Mouse (Mus musculus) lung, postnatal 0 days (tissue): Measurements from ENCODE around the gene Nr1i3. TPM values are rescaled to one million over a fixed set of nuclear protein-coding genes. Genes with fewer than 3 reads are reported as not detected.

Experiments
- ATAC-seq: fragments of 200-750 bp; cut with Nextera tagmentation; 2 replicates; pipeline ENCODE4 v1.8.0; 2017; ENCODE audit warnings: moderate library complexity
- DNase-seq: peaks from one replicate; pipeline ENCODE4 v3.0.0-alpha.2; 2016; ENCODE audit warnings: low spot score
- H3K27ac ChIP-seq: fragments of 300-500 bp; sonication (generic); 2 replicates; pipeline ENCODE4 v1.5.1; 2014; ENCODE audit warnings: antibody characterized with exemption, mild to moderate bottlenecking, low read length, mixed read lengths
- H3K27me3 ChIP-seq: fragments of 300-500 bp; sonication (generic); replicated peaks from 2 replicates; pipeline ENCODE4 v1.6.1; 2014; ENCODE audit warnings: low read length, mixed read lengths; ENCODE audit not compliant: insufficient read depth
- H3K36me3 ChIP-seq: fragments of 300-500 bp; sonication (generic); 2 replicates; pipeline ENCODE4 v1.6.1; 2014; ENCODE audit warnings: low read length, mixed read lengths; ENCODE audit not compliant: insufficient read depth
- H3K4me1 ChIP-seq: fragments of 300-500 bp; sonication (generic); 2 replicates; pipeline ENCODE4 v1.6.1; 2014; ENCODE audit warnings: antibody characterized with exemption, low read depth, low read length, mixed read lengths; ENCODE audit not compliant: insufficient read depth
- H3K4me2 ChIP-seq: fragments of 300-500 bp; sonication (generic); replicated peaks from 2 replicates; pipeline ENCODE4 v1.6.1; 2014; ENCODE audit warnings: low read depth, mild to moderate bottlenecking, low read length, moderate library complexity, mixed read lengths
- H3K4me3 ChIP-seq: fragments of 300-500 bp; sonication (generic); 2 replicates; pipeline ENCODE4 v1.5.1; 2014; ENCODE audit warnings: low read depth, low read length
- H3K9ac ChIP-seq: fragments of 300-500 bp; sonication (generic); replicated peaks from 2 replicates; pipeline ENCODE4 v1.6.1; 2014; ENCODE audit warnings: low read depth, mild to moderate bottlenecking
- H3K9me3 ChIP-seq: fragments of 300-500 bp; sonication (generic); 2 replicates; pipeline ENCODE4 v1.6.1; 2016; ENCODE audit warnings: low read length, mixed read lengths
- CTCF ChIP-seq: IDR thresholded peaks from 2 replicates; pipeline ENCODE4 v1.5.1; 2016; ENCODE audit warnings: antibody characterized with exemption, mild to moderate bottlenecking
- EP300 ChIP-seq: IDR thresholded peaks from 2 replicates; pipeline ENCODE4 v1.6.1; 2016; ENCODE audit warnings: antibody characterized with exemption, mild to moderate bottlenecking, control low read depth
- WGBS: fragments of 180-500 bp; shearing (Covaris S2); extraction: QIAGEN DNeasy Blood & Tissue Kit; methylation state at CpG from one replicate; pipeline ENCODE4 v1.1.7; 2014; 5-methylcytosine and 5-hydroxymethylcytosine counted together
- polyA plus RNA-seq: library from polyadenylated mRNA; unstranded; fragments of >200 nt; fragmentation: Nextera tagmentation; extraction: Ambion mirVana; gene quantifications from 2 replicates; pipeline ENCODE4 v1.2.1, GENCODE M21; 2015

The Nr1i3 gene
- polyA plus RNA-seq, 1 experiment from 2014 or later: 0.07 TPM

DNA sequence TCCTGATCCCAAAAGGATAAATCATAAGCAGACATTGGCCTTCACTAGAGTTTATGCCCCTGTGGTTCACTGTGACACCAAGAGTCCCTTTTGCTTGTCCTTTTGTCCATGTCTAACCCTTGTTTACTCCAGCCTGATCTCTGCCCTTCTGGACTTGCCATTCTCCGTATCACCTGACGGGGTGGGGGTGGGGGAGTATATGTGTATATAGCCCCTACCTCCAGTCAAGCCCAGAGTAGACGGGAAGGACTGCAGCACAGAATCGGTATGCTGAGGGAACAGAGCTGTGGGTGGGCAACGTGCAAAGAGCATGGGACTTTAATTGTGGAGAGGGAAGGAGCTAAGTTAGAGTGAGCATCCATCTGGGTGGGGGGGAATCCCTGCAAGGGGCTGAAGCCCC lies 11.1 kb downstream of the Nr1i3 start, which contains the start of gene Apoa2:
TSS of gene Apoa2 (plus strand) at position 198 of the 400 bp plus-strand sequence.
- peaks cover 1% of the 10 kb centered on the region; the same call in 1 of the 2 replicates for H3K36me3 ChIP-seq
- H3K9me3 ChIP-seq: no peaks in the 10 kb centered on the region
- H3K4me1 ChIP-seq: peaks cover 10% of the 10 kb centered on the region; the same call in 1 of the 2 replicates
- H3K4me3 ChIP-seq: no peak within 1 kb of the TSS
- DNase-seq: no peak
- 70% methylated on average over 5 of the region's 5 CpGs for WGBS
- ATAC-seq: no peak
- no peak within 1 kb of the TSS for H3K9ac ChIP-seq
- no peak for TF ChIP-seq CTCF
- TF ChIP-seq EP300: no peak
- H3K27ac ChIP-seq: no peak within 1 kb of the TSS
- H3K4me2 ChIP-seq: no peak within 1 kb of the TSS
- no peaks in the 10 kb centered on the region for H3K27me3 ChIP-seq

DNA sequence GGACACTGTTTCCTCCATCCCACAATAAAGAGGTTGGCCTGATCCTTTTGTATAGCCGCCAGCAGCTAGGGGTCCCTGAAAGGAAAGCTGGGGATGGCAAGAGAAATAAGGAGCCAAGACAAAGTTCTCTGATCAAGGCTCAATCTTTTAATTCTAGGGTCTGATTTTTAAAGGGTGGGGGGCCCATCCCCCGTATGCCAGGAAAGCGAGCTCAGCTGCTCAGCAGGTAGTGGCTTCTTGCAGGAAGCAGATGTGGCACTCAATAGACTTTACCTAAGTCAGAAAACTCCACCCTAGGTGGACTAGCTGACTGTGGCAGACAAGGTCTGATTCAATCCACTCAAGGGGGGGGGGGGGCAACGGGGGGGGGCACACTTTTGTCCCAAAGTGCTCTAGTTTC lies 13.0 kb downstream of the Nr1i3 start:
- DNase-seq (no peak), ATAC-seq (no peak)
- no peak overlapping the region for H3K4me3 ChIP-seq
- H3K36me3 ChIP-seq: no peaks in the 10 kb centered on the region
- no peak overlapping the region for H3K4me2 ChIP-seq
- H3K27ac ChIP-seq: no peak overlapping the region
- H3K9me3 ChIP-seq: no peaks in the 10 kb centered on the region
- TF ChIP-seq CTCF (no peak), EP300 (no peak)
- no peak overlapping the region for H3K9ac ChIP-seq
- H3K27me3 ChIP-seq: no peaks in the 10 kb centered on the region
- peaks cover under 1% of the 10 kb centered on the region; the same call in 1 of the 2 replicates for H3K4me1 ChIP-seq
- 56% methylated on average over 4 of the region's 4 CpGs for WGBS

DNA sequence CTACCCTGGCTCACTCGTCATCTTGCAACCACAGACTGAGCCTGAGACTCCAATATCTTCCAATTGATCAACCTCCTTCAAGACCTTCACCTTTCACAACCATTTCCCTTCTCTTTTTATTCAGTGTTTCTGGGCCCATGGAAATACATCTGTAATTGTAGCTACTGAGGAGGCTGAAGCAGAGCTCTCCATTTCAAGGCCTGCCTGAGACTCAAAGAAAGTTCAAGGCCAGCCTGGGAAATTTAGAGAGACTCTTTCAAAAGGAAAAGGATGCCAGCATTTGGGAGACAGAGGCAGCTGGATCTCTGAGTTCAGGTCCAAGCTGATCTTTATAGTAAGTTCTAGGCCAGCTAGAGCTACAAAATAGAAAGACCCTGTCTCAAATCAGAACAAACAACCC lies 14.1 kb downstream of the Nr1i3 start:
- ATAC-seq (no peak), DNase-seq (no peak)
- Histone ChIP-seq H3K36me3 (no peaks in the 10 kb centered on the region), H3K4me1 (no peaks in the 10 kb centered on the region), H3K27ac (no peak overlapping the region), H3K4me2 (no peak overlapping the region), H3K9ac (no peak overlapping the region), H3K4me3 (no peak overlapping the region), H3K9me3 (no peaks in the 10 kb centered on the region), H3K27me3 (no peaks in the 10 kb centered on the region)
- TF ChIP-seq EP300 (no peak), CTCF (no peak)
- WGBS: 63% methylated on average over 1 of the region's 1 CpGs

DNA sequence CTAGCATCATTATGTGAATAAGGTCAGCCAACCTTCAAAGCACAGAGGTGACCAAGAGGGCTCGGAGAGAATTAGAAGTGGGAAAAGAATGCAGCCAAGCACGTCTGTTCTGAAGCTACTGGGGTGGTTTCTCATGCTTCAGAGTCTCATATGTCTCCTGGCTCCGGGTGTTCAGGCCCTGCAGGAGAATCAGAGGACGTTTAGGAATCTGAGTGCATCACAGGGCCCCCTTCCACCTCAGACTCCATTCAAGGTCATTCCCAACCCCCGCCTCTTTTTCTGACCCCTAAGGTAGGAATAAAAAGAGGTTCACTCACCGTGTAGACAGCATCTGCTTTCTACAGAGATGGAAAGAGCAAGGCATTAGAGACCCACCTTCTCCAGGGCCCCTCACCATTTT lies 16.0 kb downstream of the Nr1i3 start:
- no peak overlapping the region for H3K4me3 ChIP-seq
- ATAC-seq (no peak), DNase-seq (no peak)
- H3K27ac ChIP-seq: no peak overlapping the region
- H3K4me2 ChIP-seq: no peak overlapping the region
- 63% methylated on average over 6 of the region's 6 CpGs for WGBS
- no peaks in the 10 kb centered on the region for H3K4me1 ChIP-seq
- TF ChIP-seq EP300 (no peak), CTCF (no peak)
- H3K9me3 ChIP-seq: no peaks in the 10 kb centered on the region
- no peak overlapping the region for H3K9ac ChIP-seq
- no peaks in the 10 kb centered on the region for H3K27me3 ChIP-seq
- H3K36me3 ChIP-seq: no peaks in the 10 kb centered on the region

DNA sequence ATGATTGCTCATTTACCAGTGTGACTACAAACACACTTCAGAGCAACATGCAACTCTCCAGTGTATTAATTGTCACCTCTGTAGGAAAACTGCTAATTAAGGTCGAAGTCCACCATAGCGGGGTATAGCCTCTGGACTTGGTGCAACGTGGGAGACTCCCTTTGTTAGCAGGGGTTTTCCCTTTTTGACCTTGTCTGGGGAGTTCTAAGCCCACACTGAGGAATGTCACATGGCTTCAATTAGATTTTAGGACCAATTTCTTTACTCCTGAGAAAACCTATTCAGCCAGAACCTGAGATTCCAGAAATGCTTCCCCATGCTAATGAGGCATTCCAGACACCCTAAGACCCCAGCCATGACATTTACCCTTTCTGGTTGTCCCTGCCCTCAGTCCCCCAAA lies 16.4 kb downstream of the Nr1i3 start:
- TF ChIP-seq EP300 (no peak), CTCF (no peak)
- no peak overlapping the region for H3K27ac ChIP-seq
- no peak overlapping the region for H3K4me3 ChIP-seq
- no peak overlapping the region for H3K4me2 ChIP-seq
- H3K9me3 ChIP-seq: no peaks in the 10 kb centered on the region
- 88% methylated on average over 3 of the region's 3 CpGs for WGBS
- H3K4me1 ChIP-seq: no peaks in the 10 kb centered on the region
- no peaks in the 10 kb centered on the region for H3K27me3 ChIP-seq
- DNase-seq (no peak), ATAC-seq (no peak)
- H3K36me3 ChIP-seq: peaks cover 2% of the 10 kb centered on the region; the same call in 1 of the 2 replicates
- no peak overlapping the region for H3K9ac ChIP-seq

DNA sequence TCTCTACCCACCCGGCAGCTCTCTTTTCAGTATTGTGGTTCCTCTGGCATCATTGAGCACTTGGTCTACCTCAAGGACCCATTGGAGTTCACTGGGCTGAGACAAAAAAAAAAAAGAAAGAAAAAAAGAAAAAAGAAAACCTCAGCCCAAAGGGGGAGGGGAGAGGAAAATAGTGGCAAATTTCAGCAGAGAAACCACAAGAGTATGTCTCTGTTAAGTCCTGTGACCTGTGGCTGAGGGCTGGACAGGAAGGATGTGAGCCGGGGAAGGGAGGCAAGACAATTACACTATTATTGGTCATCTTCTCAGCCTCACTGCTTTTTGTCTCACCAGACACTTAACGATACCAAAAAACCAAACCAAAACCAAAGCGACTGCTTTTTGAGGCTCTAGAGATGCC lies 18.1 kb downstream of the Nr1i3 start:
- WGBS: 51% methylated on average over 4 of the region's 4 CpGs
- TF ChIP-seq CTCF: no peak
- no peak for TF ChIP-seq EP300

DNA sequence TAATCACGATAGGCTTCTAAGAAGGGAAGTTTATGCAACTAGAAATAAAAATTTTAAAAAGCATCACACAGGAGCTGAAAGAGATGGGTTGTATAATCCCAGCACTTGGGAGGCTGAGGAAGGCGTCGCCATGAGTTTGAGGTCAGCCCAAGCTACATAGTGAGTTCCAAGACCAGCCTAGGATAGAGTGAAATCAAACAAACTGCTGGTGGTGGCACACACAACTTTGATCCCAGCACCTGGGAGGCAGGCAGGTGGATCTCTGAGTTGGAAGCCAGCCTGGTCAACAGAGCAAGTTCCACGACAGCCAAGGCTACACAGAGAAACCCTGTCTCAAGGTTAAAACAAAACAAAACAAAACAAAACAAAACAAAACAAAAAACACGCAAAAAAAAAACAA lies 18.6 kb downstream of the Nr1i3 start:
- no peaks in the 10 kb centered on the region for H3K4me1 ChIP-seq
- peak overlapping the region; percentile 12; the same call in 1 of the 2 replicates for H3K4me2 ChIP-seq
- peak overlapping the region; percentile 87; the same call in 1 of the 2 replicates for H3K27ac ChIP-seq
- H3K4me3 ChIP-seq: no peak overlapping the region
- H3K9ac ChIP-seq: no peak overlapping the region
- no peak for DNase-seq
- peaks cover 18% of the 10 kb centered on the region for H3K36me3 ChIP-seq
- H3K9me3 ChIP-seq: no peaks in the 10 kb centered on the region
- no peaks in the 10 kb centered on the region for H3K27me3 ChIP-seq
- no peak for ATAC-seq
- TF ChIP-seq EP300 (no peak), CTCF (no peak)
- WGBS: 75% methylated on average over 5 of the region's 5 CpGs

More for the DNA sequence above, 18.1 kb downstream of the Nr1i3 start:
- Histone ChIP-seq H3K4me3 (no peak overlapping the region), H3K27ac (0 out of 2 replicates have a peak overlapping the region, but pooled peaks have one; percentile 87), H3K27me3 (no peaks in the 10 kb centered on the region), H3K9ac (no peak overlapping the region), H3K4me2 (no peak overlapping the region), H3K36me3 (peaks cover 13% of the 10 kb centered on the region), H3K9me3 (no peaks in the 10 kb centered on the region), H3K4me1 (no peaks in the 10 kb centered on the region)
- DNase-seq: no peak
- no peak for ATAC-seq
